In genomic region chr5:32072877-32073276, GRCm38 (mm10) we compare ENCODE assay signal across 19 mouse cellular contexts.
"Had no signal": no experiment of that assay in that cellular context is flagged by ENCODE, and none has a peak within 500 bp of the region (broad histone marks: within the 10 kb centered on the region; RNA-seq: fewer than 3 reads in every experiment).

No protein-coding gene starts in this region.

- H3K9ac ChIP-seq: limb, embryonic 12.5 days; limb, embryonic 15.5 days; liver, embryonic 13.5 days; midbrain, embryonic 12.5 days; midbrain, embryonic 15.5 days; neural tube, embryonic 12.5 days; neural tube, embryonic 15.5 days had no signal

- H3K27ac ChIP-seq: limb, embryonic 12.5 days; limb, embryonic 15.5 days; liver, embryonic 13.5 days; macrophage; midbrain, embryonic 12.5 days; midbrain, embryonic 15.5 days; neural tube, embryonic 12.5 days; neural tube, embryonic 15.5 days had no signal

- H3K4me1 ChIP-seq: midbrain, embryonic 12.5 days; midbrain, embryonic 15.5 days; neural tube, embryonic 12.5 days; neural tube, embryonic 15.5 days had no signal

- ATAC-seq: midbrain, embryonic 15.5 days had no signal

- H3K36me3 ChIP-seq: limb, embryonic 12.5 days; limb, embryonic 15.5 days; liver, embryonic 13.5 days; midbrain, embryonic 12.5 days; midbrain, embryonic 15.5 days; neural tube, embryonic 12.5 days; neural tube, embryonic 15.5 days had no signal

- H3K4me2 ChIP-seq: limb, embryonic 12.5 days; limb, embryonic 15.5 days; liver, embryonic 13.5 days; midbrain, embryonic 12.5 days; midbrain, embryonic 15.5 days; neural tube, embryonic 12.5 days; neural tube, embryonic 15.5 days had no signal

- H3K9me3 ChIP-seq: limb, embryonic 12.5 days; limb, embryonic 15.5 days; liver, embryonic 13.5 days; midbrain, embryonic 12.5 days; midbrain, embryonic 15.5 days; neural tube, embryonic 12.5 days; neural tube, embryonic 15.5 days had no signal

- H3K4me3 ChIP-seq: limb, embryonic 12.5 days; limb, embryonic 15.5 days; liver, embryonic 13.5 days; midbrain, embryonic 12.5 days; midbrain, embryonic 15.5 days; neural tube, embryonic 12.5 days; neural tube, embryonic 15.5 days had no signal

- H3K27me3 ChIP-seq: limb, embryonic 12.5 days; limb, embryonic 15.5 days; liver, embryonic 13.5 days; midbrain, embryonic 12.5 days; midbrain, embryonic 15.5 days; neural tube, embryonic 12.5 days; neural tube, embryonic 15.5 days had no signal

- DNase-seq: kidney, adult 2 months; kidney, postnatal 14 days; kidney, postnatal 4 days; left cerebral cortex, postnatal 4 days; liver, embryonic 13.5 days; lung, adult 2 months; right cerebral cortex, adult 18-20 months; right cerebral cortex, postnatal 14 days; right cerebral cortex, postnatal 4 days; thymus, adult 2 months; thymus, postnatal 14 days; thymus, postnatal 4 days had no signal
